Mouse (Mus musculus) midbrain, embryonic 11.5 days (tissue): ENCODE measurements around the gene Eps8. TPM values are rescaled to one million over a fixed set of nuclear protein-coding genes. Genes with fewer than 3 reads are reported as not detected.
"Not testable (repeated sequence)": the region's sequence is repeated elsewhere in the genome, so short reads cannot be mapped to it uniquely, and the experiment has no call there.

Experiments
- ATAC-seq: fragments of 200-750 bp; cut with Nextera tagmentation; 2 replicates; pipeline ENCODE4 v1.8.0; 2017; ENCODE audit warnings: moderate TSS enrichment, moderate library complexity; ENCODE audit not compliant: low FRiP score
- DNase-seq: peaks from one replicate; pipeline ENCODE4 v3.0.0; 2015; ENCODE audit warnings: low spot score; ENCODE audit errors: missing footprints
- H3K27ac ChIP-seq: fragments of 300-500 bp; sonication (generic); 2 replicates; pipeline ENCODE4 v1.5.1; 2014; ENCODE audit warnings: low read depth, low read length
- H3K27me3 ChIP-seq: fragments of 300-500 bp; sonication (generic); 2 replicates; pipeline ENCODE4 v1.6.1; 2014; ENCODE audit warnings: mild to moderate bottlenecking, low read length, moderate library complexity, mixed read lengths; ENCODE audit not compliant: control insufficient read depth, insufficient read depth
- H3K36me3 ChIP-seq: fragments of 300-500 bp; sonication (generic); 2 replicates; pipeline ENCODE4 v1.6.1; 2014; ENCODE audit warnings: mild to moderate bottlenecking, low read length, moderate library complexity, mixed read lengths; ENCODE audit not compliant: control insufficient read depth, insufficient read depth
- H3K4me1 ChIP-seq: fragments of 300-500 bp; sonication (generic); 2 replicates; pipeline ENCODE4 v1.6.1; 2014; ENCODE audit warnings: low read length; ENCODE audit not compliant: control insufficient read depth, insufficient read depth
- H3K4me2 ChIP-seq: fragments of 300-500 bp; sonication (generic); 2 replicates; pipeline ENCODE4 v1.6.1; 2014; ENCODE audit warnings: mild to moderate bottlenecking, moderate library complexity
- H3K4me3 ChIP-seq: fragments of 300-500 bp; sonication (generic); 2 replicates; pipeline ENCODE4 v1.5.1; 2014; ENCODE audit warnings: low read depth, low read length
- H3K9ac ChIP-seq: fragments of 300-500 bp; sonication (generic); 2 replicates; pipeline ENCODE4 v1.6.1; 2014; ENCODE audit warnings: low read length
- H3K9me3 ChIP-seq: fragments of 300-500 bp; sonication (generic); 2 replicates; pipeline ENCODE4 v1.6.1; 2016; ENCODE audit warnings: low read length; ENCODE audit not compliant: control insufficient read depth
- WGBS: fragments of 180-500 bp; shearing (Covaris S2); extraction: QIAGEN DNeasy Blood & Tissue Kit; methylation state at CpG from one replicate; pipeline ENCODE4 v1.1.7; 2014; 5-methylcytosine and 5-hydroxymethylcytosine counted together
- polyA plus RNA-seq: library from polyadenylated mRNA; unstranded; fragments of >200 nt; fragmentation: Nextera tagmentation; extraction: Ambion mirVana; gene quantifications from 2 replicates; pipeline ENCODE4 v1.2.1, GENCODE M21; 2014

Gene Eps8
- polyA plus RNA-seq, 1 experiment from 2014 or later: 6.8 TPM

GRCm38 (mm10) chr6:137465253-137465652 lies 189.4 kb downstream of the Eps8 start:
- 72% methylated on average over 2 of the region's 2 CpGs for WGBS
- Histone ChIP-seq H3K9me3 (no peaks in the 10 kb centered on the region), H3K4me2 (no peak overlapping the region), H3K27ac (no peak overlapping the region), H3K36me3 (no peaks in the 10 kb centered on the region), H3K27me3 (no peaks in the 10 kb centered on the region), H3K4me1 (no peaks in the 10 kb centered on the region), H3K9ac (no peak overlapping the region), H3K4me3 (no peak overlapping the region)
- no peak for ATAC-seq
- no peak for DNase-seq

DNA sequence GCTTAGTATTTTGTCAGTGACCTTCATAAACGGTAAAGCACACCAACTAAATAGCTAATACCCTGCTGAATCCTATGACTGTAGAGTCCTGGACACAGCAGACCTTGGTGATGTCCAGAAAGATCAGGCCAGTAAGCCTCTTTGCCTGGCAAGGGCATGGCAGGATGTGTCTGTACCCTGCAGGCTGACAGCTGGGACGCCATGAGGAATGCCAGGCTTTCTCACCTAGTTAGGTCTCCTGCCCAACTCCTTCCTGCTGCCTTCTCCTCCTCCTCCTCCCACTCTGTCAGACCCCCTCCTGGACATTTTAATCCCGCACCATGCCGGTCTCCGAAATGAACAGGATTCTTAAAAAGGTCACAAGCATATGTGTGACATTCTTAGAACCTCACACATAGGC lies 190.9 kb downstream of the Eps8 start:
- H3K4me1 ChIP-seq: no peaks in the 10 kb centered on the region
- no peak overlapping the region for H3K27ac ChIP-seq
- no peak for ATAC-seq
- DNase-seq: peak; percentile 4
- H3K36me3 ChIP-seq: no peaks in the 10 kb centered on the region
- 88% methylated on average over 5 of the region's 5 CpGs for WGBS
- no peaks in the 10 kb centered on the region for H3K9me3 ChIP-seq
- H3K4me3 ChIP-seq: no peak overlapping the region
- H3K9ac ChIP-seq: no peak overlapping the region
- H3K27me3 ChIP-seq: no peaks in the 10 kb centered on the region
- H3K4me2 ChIP-seq: no peak overlapping the region

DNA sequence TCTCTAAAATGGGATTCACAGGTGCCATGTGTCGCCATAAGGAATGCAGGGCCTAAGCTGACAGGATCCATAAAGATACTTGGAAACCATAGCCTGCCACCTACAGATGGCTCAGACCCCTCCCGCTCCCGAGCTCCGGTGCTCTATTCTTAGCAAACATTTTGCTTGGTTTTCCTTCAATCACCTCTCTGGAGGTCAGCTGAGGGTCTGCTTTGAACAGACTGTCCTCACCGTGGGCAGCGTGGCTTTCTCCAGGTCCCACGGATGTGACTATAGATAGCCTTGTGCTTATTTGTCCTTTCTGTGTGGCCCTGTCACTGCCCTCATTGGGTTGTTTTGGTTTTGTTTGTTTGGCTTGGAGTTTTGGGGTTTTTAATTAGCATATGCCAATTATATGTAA lies 196.5 kb downstream of the Eps8 start:
- ATAC-seq (no peak), DNase-seq (no peak)
- H3K27ac ChIP-seq: no peak overlapping the region
- H3K9ac ChIP-seq: no peak overlapping the region
- no peak overlapping the region for H3K4me2 ChIP-seq
- H3K4me3 ChIP-seq: no peak overlapping the region
- no peaks in the 10 kb centered on the region for H3K36me3 ChIP-seq
- no peaks in the 10 kb centered on the region for H3K9me3 ChIP-seq
- no peaks in the 10 kb centered on the region for H3K4me1 ChIP-seq
- H3K27me3 ChIP-seq: no peaks in the 10 kb centered on the region
- WGBS: 88% methylated on average over 7 of the region's 7 CpGs

DNA sequence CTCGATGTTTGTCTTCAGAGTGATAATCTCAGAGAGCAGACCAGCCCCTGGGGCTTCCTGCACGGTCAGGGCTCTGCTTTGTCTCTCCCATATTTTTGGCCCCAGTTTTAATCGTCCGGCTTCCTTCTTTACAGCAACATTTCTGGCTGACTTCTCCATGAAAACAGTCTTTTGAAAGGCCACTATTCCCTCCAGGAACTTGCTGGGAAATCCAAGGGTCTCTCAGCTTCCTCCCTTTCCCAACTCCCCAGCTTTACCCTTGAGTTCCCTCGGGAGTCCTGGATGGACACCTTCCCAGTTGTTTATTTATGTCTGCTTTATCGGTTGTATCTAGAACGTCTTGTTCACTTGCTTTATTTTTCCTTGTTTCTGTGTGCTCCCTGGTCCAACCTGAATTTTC lies 197.5 kb downstream of the Eps8 start:
- DNase-seq (no peak), ATAC-seq (no peak)
- Histone ChIP-seq H3K9me3 (no peaks in the 10 kb centered on the region), H3K27ac (no peak overlapping the region), H3K9ac (no peak overlapping the region), H3K27me3 (no peaks in the 10 kb centered on the region), H3K36me3 (no peaks in the 10 kb centered on the region), H3K4me2 (no peak overlapping the region), H3K4me1 (no peaks in the 10 kb centered on the region), H3K4me3 (no peak overlapping the region)
- WGBS: 59% methylated on average over 7 of the region's 7 CpGs

- H3K4me2 ChIP-seq: no peak overlapping the region
- no peak overlapping the region for H3K9ac ChIP-seq
- 66% methylated on average over 7 of the region's 7 CpGs for WGBS
These were observed 198.6 kb downstream of the Eps8 start for GRCm38 (mm10) chr6:137456064-137456463.

GRCm38 (mm10) chr6:137455537-137456041 lies 199.1 kb downstream of the Eps8 start:
- Histone ChIP-seq H3K4me3 (no peak overlapping the region), H3K9me3 (no peaks in the 10 kb centered on the region), H3K36me3 (no peaks in the 10 kb centered on the region), H3K9ac (0 out of 2 replicates have a peak overlapping the region, but pooled peaks have one; percentile 32), H3K27ac (no peak overlapping the region), H3K4me1 (no peaks in the 10 kb centered on the region), H3K27me3 (no peaks in the 10 kb centered on the region), H3K4me2 (no peak overlapping the region)
- ATAC-seq: peak; percentile 81
- DNase-seq: peak; percentile 89
- WGBS: 12% methylated on average over 10 of the region's 10 CpGs

More at GRCm38 (mm10) chr6:137456064-137456463, 198.6 kb downstream of the Eps8 start:
- Histone ChIP-seq H3K27me3 (no peaks in the 10 kb centered on the region), H3K27ac (no peak overlapping the region), H3K9me3 (no peaks in the 10 kb centered on the region), H3K36me3 (no peaks in the 10 kb centered on the region), H3K4me3 (no peak overlapping the region), H3K4me1 (no peaks in the 10 kb centered on the region)
- ATAC-seq: peak; percentile 34
- no peak for DNase-seq

DNA sequence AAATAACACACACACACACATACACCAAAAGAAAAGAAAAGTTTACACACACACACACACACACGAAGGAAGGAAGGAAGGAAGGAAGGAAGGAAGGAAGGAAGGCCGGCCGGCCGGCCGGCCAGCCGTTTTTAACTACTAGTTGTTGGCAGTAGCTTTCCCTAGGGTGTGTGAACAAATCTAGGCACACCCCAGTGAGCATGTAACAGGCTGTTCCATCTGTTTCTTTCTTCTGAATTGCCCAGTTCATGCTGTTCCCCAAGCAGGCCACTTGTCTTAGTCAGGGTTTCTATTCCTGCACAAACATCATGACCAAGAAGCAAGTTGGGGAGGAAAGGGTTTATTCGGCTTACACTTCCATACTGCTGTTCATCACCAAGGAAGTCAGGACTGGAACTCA lies 208.6 kb downstream of the Eps8 start:
- WGBS: 86% methylated on average over 6 of the region's 7 CpGs
- not testable (repeated sequence) for ATAC-seq, H3K9me3 ChIP-seq

DNA sequence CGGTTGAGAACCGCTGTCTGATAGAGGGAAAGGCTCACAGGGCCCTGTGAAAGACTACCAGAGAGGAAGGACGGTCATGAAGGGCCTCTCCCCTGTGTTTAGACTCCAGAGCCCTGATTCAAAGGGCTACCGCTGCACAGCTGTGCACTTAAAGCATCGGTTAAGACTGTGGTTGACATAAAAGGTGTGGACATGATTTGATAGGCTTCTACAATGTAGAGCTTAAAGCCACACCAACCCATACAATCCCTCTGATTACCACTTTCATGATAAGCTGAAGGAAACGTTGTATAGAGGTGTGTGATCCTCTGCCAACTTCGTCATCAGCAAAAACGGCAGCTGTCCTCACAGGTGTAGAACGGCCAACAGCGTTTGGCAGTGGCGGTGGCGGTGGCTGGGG lies 211.6 kb downstream of the Eps8 start:
- ATAC-seq (no peak), DNase-seq (no peak)
- H3K27ac ChIP-seq: no peak overlapping the region
- H3K9ac ChIP-seq: no peak overlapping the region
- H3K4me2 ChIP-seq: no peak overlapping the region
- H3K27me3 ChIP-seq: no peaks in the 10 kb centered on the region
- no peaks in the 10 kb centered on the region for H3K9me3 ChIP-seq
- H3K4me3 ChIP-seq: no peak overlapping the region
- H3K36me3 ChIP-seq: no peaks in the 10 kb centered on the region
- no peaks in the 10 kb centered on the region for H3K4me1 ChIP-seq
- 94% methylated on average over 12 of the region's 12 CpGs for WGBS

More for the DNA sequence above, 208.6 kb downstream of the Eps8 start:
- H3K9ac ChIP-seq, H3K27me3 ChIP-seq, H3K4me2 ChIP-seq, H3K36me3 ChIP-seq, H3K27ac ChIP-seq, DNase-seq, H3K4me3 ChIP-seq, H3K4me1 ChIP-seq: not testable (repeated sequence)

- no peak overlapping the region for H3K27ac ChIP-seq
- no peak overlapping the region for H3K9ac ChIP-seq
- WGBS: 83% methylated on average over 19 of the region's 19 CpGs
- DNase-seq (no peak), ATAC-seq (no peak)
- no peaks in the 10 kb centered on the region for H3K36me3 ChIP-seq
- no peak overlapping the region for H3K4me3 ChIP-seq
- peaks cover 4% of the 10 kb centered on the region; the same call in 1 of the 2 replicates for H3K4me1 ChIP-seq
- H3K27me3 ChIP-seq: no peaks in the 10 kb centered on the region
- no peak overlapping the region for H3K4me2 ChIP-seq
- no peaks in the 10 kb centered on the region for H3K9me3 ChIP-seq
These were observed 213.9 kb downstream of the Eps8 start for GRCm38 (mm10) chr6:137440559-137441486.
